15 mouse cellular contexts compared by ENCODE assay signal in genomic region chr9:33070116-33070515, GRCm38 (mm10).
"Had no signal": no experiment of that assay in that cellular context is flagged by ENCODE, and none has a peak within 500 bp of the region (broad histone marks: within the 10 kb centered on the region; RNA-seq: fewer than 3 reads in every experiment).

No protein-coding gene starts in this region.

- H3K36me3 ChIP-seq: kidney, embryonic 15.5 days; limb, embryonic 15.5 days; liver, embryonic 13.5 days; lung, embryonic 15.5 days; midbrain, embryonic 10.5 days; stomach, embryonic 15.5 days had no signal

- DNase-seq: kidney, adult 2 months; kidney, postnatal 14 days; layer of hippocampus, postnatal 36 days; liver, embryonic 13.5 days; liver, postnatal 0 days; lung, postnatal 36 days; right cerebral cortex, postnatal 14 days; thymus, adult 2 months; thymus, postnatal 25 days had no signal

- H3K9ac ChIP-seq: kidney, embryonic 15.5 days; limb, embryonic 15.5 days; liver, embryonic 13.5 days; liver, postnatal 0 days; lung, embryonic 15.5 days; stomach, embryonic 15.5 days had no signal

- H3K27ac ChIP-seq: kidney, embryonic 15.5 days; limb, embryonic 15.5 days; liver, embryonic 13.5 days; lung, embryonic 15.5 days; midbrain, embryonic 10.5 days; stomach, embryonic 15.5 days had no signal

- H3K4me2 ChIP-seq: kidney, embryonic 15.5 days; limb, embryonic 15.5 days; liver, embryonic 13.5 days; lung, embryonic 15.5 days; stomach, embryonic 15.5 days had no signal

- H3K4me3 ChIP-seq: kidney, embryonic 15.5 days; limb, embryonic 15.5 days; liver, embryonic 13.5 days; lung, embryonic 15.5 days; midbrain, embryonic 10.5 days; stomach, embryonic 15.5 days had no signal

- H3K4me1 ChIP-seq: kidney, embryonic 15.5 days; limb, embryonic 15.5 days; liver, embryonic 13.5 days; lung, embryonic 15.5 days; midbrain, embryonic 10.5 days; stomach, embryonic 15.5 days had no signal

- H3K9me3 ChIP-seq: kidney, embryonic 15.5 days; limb, embryonic 15.5 days; liver, embryonic 13.5 days; lung, embryonic 15.5 days; stomach, embryonic 15.5 days had no signal

- H3K27me3 ChIP-seq: kidney, embryonic 15.5 days; limb, embryonic 15.5 days; liver, embryonic 13.5 days; lung, embryonic 15.5 days; stomach, embryonic 15.5 days had no signal

- ATAC-seq: liver, postnatal 0 days; midbrain, embryonic 16.5 days had no signal
